Mouse (Mus musculus): ENCODE data around the gene Foxred1. TPM values are rescaled to one million over a fixed set of nuclear protein-coding genes. Genes with fewer than 3 reads are reported as not detected.

Foxred1 gene
- total RNA-seq, 4 experiments from 2014 or later: 48.5 to 62.4 (median 56.3) TPM

GRCm38 (mm10) chr9:35192983-35193542, 17.8 kb downstream of the Foxred1 start:
- DNase-seq: no peak

GRCm38 (mm10) chr9:35188700-35189099, 22.2 kb downstream of the Foxred1 start:
- no peak for DNase-seq

- DNase-seq: no peak
Measured at GRCm38 (mm10) chr9:35187351-35187903, 23.4 kb downstream of the Foxred1 start.

GRCm38 (mm10) chr9:35186430-35186829, 24.4 kb downstream of the Foxred1 start:
- no peak for DNase-seq

- DNase-seq: no peak
Measured at GRCm38 (mm10) chr9:35183359-35183758, 27.5 kb downstream of the Foxred1 start.

GRCm38 (mm10) chr9:35182832-35183231, 28.0 kb downstream of the Foxred1 start:
- DNase-seq: no peak

GRCm38 (mm10) chr9:35176124-35176659, 34.7 kb downstream of the Foxred1 start:
- no peak for DNase-seq

GRCm38 (mm10) chr9:35175251-35176123, 35.4 kb downstream of the Foxred1 start, which contains the start of gene Dcps:
Gene Dcps (minus strand): TSS chr9:35176061.
- DNase-seq: peak; percentile 92

- no peak for DNase-seq
Measured at GRCm38 (mm10) chr9:35173331-35173730, 37.5 kb downstream of the Foxred1 start.

- no peak for DNase-seq
Measured at GRCm38 (mm10) chr9:35170071-35170470, 40.8 kb downstream of the Foxred1 start.

- DNase-seq: no peak
Measured at GRCm38 (mm10) chr9:35166798-35167635, 43.8 kb downstream of the Foxred1 start.

GRCm38 (mm10) chr9:35166144-35166797, 44.6 kb downstream of the Foxred1 start:
- no peak for DNase-seq

- DNase-seq: no peak
Measured at GRCm38 (mm10) chr9:35164142-35164874, 46.5 kb downstream of the Foxred1 start.

- DNase-seq: peak; percentile 15
Measured at GRCm38 (mm10) chr9:35163011-35163690, 47.7 kb downstream of the Foxred1 start.

- no peak for DNase-seq
Measured at GRCm38 (mm10) chr9:35161721-35162120, 49.1 kb downstream of the Foxred1 start.

GRCm38 (mm10) chr9:35160662-35161061, 50.2 kb downstream of the Foxred1 start:
- no peak for DNase-seq

- DNase-seq: no peak
Measured at GRCm38 (mm10) chr9:35158477-35158876, 52.4 kb downstream of the Foxred1 start.

- DNase-seq: no peak
Measured at GRCm38 (mm10) chr9:35156862-35157261, 54.0 kb downstream of the Foxred1 start.

GRCm38 (mm10) chr9:35156002-35156710, 54.7 kb downstream of the Foxred1 start:
- DNase-seq: no peak

All from adrenal gland, adult 8-10 months (tissue).